Mouse (Mus musculus): ENCODE results near the gene Ctnnd2. TPM values are rescaled to one million over a fixed set of nuclear protein-coding genes. Genes with fewer than 3 reads are reported as not detected.

Ctnnd2 gene
- polyA plus RNA-seq, 1 experiment: 87.7 TPM

DNA sequence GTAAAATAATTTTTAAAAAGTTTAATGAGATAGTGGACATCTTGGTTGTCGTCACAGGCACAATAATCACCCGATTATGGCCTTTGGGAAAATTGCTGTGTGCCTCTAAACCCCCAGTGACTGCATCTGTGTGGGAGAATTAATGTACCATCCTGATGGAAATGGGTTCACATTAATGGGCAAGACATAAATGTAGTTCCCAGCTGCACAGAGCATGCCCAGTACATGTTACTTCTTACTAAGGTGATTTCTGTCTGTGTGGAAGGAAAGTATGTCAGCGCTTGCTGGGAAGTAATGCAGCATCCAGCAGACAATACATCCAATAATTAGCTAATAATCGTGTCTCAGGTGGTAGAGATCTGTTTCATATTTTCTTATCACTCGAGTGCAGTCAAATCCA lies 589.8 kb downstream of the Ctnnd2 start:
- TF ChIP-seq CTCF (IDR thresholded peaks at IDR 0.05; ENCODE audit: borderline replicate concordance, insufficient read depth, low read depth, low read length): no peak
- TF ChIP-seq POLR2A (IDR thresholded peaks at IDR 0.05; ENCODE audit: borderline replicate concordance, insufficient read depth, low read length): no peak
- 75% methylated on average over 5 of the region's 5 CpGs for WGBS
- no peak overlapping the region for H3K4me3 ChIP-seq (replicated peaks; ENCODE audit: insufficient read depth, low read depth, low read length)
- H3K27ac ChIP-seq (ENCODE audit: insufficient read depth, low read length): no peak overlapping the region
- no peaks in the 10 kb centered on the region for H3K27me3 ChIP-seq (ENCODE audit: control insufficient read depth, insufficient read depth, low read length)
- no peaks in the 10 kb centered on the region; the same call in 1 of the 2 replicates for H3K4me1 ChIP-seq (ENCODE audit: control insufficient read depth, insufficient read depth, low read length)
- no peak for DNase-seq

DNA sequence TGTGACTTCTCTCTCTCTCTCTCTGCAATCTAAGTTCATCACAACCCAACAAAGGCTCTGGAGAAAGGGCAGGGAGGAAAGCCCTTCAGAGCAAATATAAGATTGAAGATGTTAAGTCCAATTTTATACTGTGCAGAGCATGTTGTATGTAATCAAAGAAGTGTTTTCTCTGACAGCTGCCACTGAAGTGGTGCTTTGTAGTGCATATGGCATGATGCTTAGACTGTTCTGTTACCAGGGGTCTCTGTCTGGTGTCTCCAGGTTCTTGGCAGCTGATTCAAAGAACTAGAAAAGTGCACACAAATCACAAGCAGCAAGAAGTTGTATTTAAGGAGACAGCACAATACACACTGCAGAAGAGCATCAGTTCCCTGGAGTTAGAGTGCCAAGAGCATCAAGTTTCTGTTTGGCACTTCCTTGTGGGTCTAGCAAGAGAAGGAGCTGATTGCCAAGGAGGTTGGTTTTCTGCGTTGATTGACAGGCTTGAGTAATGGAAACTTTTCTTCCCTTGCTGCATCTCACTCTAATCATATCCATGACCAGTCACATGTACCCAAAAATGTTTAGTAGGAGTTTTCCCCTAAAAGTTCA lies 590.4 kb downstream of the Ctnnd2 start:
- WGBS: 46% methylated on average over 1 of the region's 1 CpGs
- Histone ChIP-seq H3K4me3 (replicated peaks; ENCODE audit: insufficient read depth, low read depth, low read length) (no peak overlapping the region), H3K27me3 (ENCODE audit: control insufficient read depth, insufficient read depth, low read length) (no peaks in the 10 kb centered on the region), H3K27ac (ENCODE audit: insufficient read depth, low read length) (no peak overlapping the region), H3K4me1 (ENCODE audit: control insufficient read depth, insufficient read depth, low read length) (no peaks in the 10 kb centered on the region; the same call in 1 of the 2 replicates)
- TF ChIP-seq POLR2A (IDR thresholded peaks at IDR 0.05; ENCODE audit: borderline replicate concordance, insufficient read depth, low read length) (no peak), CTCF (IDR thresholded peaks at IDR 0.05; ENCODE audit: borderline replicate concordance, insufficient read depth, low read depth, low read length) (no peak)
- no peak for DNase-seq

DNA sequence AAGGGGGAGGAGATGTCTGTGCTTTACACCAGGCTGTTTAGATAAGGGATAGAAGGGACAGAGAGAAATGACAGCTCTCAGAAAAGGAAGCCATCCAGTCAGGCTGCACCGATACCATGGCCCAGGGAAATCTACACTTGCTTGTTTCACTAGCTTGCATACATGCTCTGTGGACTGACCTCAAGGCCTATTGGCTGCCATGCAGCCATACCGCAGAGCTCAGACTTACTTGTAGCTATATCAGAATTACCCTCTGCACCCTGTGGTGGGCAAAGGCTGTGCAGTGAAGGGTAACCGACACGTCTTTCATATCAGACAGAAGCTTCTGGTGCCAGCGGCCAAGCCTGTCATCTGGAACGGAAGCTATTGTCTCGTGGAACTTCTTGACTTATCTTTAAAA lies 604.5 kb downstream of the Ctnnd2 start:
- Histone ChIP-seq H3K27me3 (ENCODE audit: control insufficient read depth, insufficient read depth, low read length) (no peaks in the 10 kb centered on the region), H3K4me1 (ENCODE audit: control insufficient read depth, insufficient read depth, low read length) (peaks cover 7% of the 10 kb centered on the region; the same call in 1 of the 2 replicates), H3K4me3 (replicated peaks; ENCODE audit: insufficient read depth, low read depth, low read length) (no peak overlapping the region), H3K27ac (ENCODE audit: insufficient read depth, low read length) (no peak overlapping the region)
- TF ChIP-seq CTCF (IDR thresholded peaks at IDR 0.05; ENCODE audit: borderline replicate concordance, insufficient read depth, low read depth, low read length) (no peak), POLR2A (IDR thresholded peaks at IDR 0.05; ENCODE audit: borderline replicate concordance, insufficient read depth, low read length) (no peak)
- 80% methylated on average over 7 of the region's 7 CpGs for WGBS
- no peak for DNase-seq

DNA sequence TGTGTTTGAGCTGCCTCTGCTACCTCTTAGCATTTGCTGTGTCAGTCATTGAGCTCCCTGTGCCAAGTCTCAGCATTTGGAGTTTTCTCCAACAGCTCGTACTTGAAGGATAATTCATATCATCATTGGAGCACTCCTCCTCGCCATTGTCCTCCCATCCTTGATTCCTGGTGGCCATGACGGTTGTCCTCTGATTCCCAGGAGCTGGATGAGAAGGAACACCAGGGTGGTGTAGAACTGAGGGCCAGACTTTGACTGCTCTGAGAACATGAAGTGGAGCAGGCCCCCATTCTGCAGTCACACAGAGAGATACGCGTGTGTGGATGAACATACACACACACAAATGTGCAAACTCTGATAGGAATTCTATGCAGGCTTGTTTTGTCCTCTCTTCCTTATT lies 605.4 kb downstream of the Ctnnd2 start:
- no peak for TF ChIP-seq CTCF (IDR thresholded peaks at IDR 0.05; ENCODE audit: borderline replicate concordance, insufficient read depth, low read depth, low read length)
- TF ChIP-seq POLR2A (IDR thresholded peaks at IDR 0.05; ENCODE audit: borderline replicate concordance, insufficient read depth, low read length): no peak
- Histone ChIP-seq H3K4me3 (replicated peaks; ENCODE audit: insufficient read depth, low read depth, low read length) (no peak overlapping the region), H3K4me1 (ENCODE audit: control insufficient read depth, insufficient read depth, low read length) (peaks cover 7% of the 10 kb centered on the region; the same call in 1 of the 2 replicates), H3K27ac (ENCODE audit: insufficient read depth, low read length) (no peak overlapping the region), H3K27me3 (ENCODE audit: control insufficient read depth, insufficient read depth, low read length) (no peaks in the 10 kb centered on the region)
- DNase-seq: no peak
- WGBS: 84% methylated on average over 5 of the region's 5 CpGs

- 98% methylated on average over 1 of the region's 1 CpGs for WGBS
- TF ChIP-seq CTCF (IDR thresholded peaks at IDR 0.05; ENCODE audit: borderline replicate concordance, insufficient read depth, low read depth, low read length) (no peak), POLR2A (IDR thresholded peaks at IDR 0.05; ENCODE audit: borderline replicate concordance, insufficient read depth, low read length) (no peak)
- no peak overlapping the region for H3K4me3 ChIP-seq (replicated peaks; ENCODE audit: insufficient read depth, low read depth, low read length)
- no peak for DNase-seq
- no peak overlapping the region for H3K27ac ChIP-seq (ENCODE audit: insufficient read depth, low read length)
- peaks cover 7% of the 10 kb centered on the region; the same call in 1 of the 2 replicates for H3K4me1 ChIP-seq (ENCODE audit: control insufficient read depth, insufficient read depth, low read length)
- H3K27me3 ChIP-seq (ENCODE audit: control insufficient read depth, insufficient read depth, low read length): no peaks in the 10 kb centered on the region
Observed at GRCm38 (mm10) chr15:30779903-30780302, 607.5 kb downstream of the Ctnnd2 start.

- Histone ChIP-seq H3K4me3 (replicated peaks; ENCODE audit: insufficient read depth, low read depth, low read length) (no peak overlapping the region), H3K27me3 (ENCODE audit: control insufficient read depth, insufficient read depth, low read length) (no peaks in the 10 kb centered on the region), H3K27ac (ENCODE audit: insufficient read depth, low read length) (no peak overlapping the region), H3K4me1 (ENCODE audit: control insufficient read depth, insufficient read depth, low read length) (peaks cover 7% of the 10 kb centered on the region; the same call in 1 of the 2 replicates)
- TF ChIP-seq POLR2A (IDR thresholded peaks at IDR 0.05; ENCODE audit: borderline replicate concordance, insufficient read depth, low read length) (no peak), CTCF (IDR thresholded peaks at IDR 0.05; ENCODE audit: borderline replicate concordance, insufficient read depth, low read depth, low read length) (no peak)
- no peak for DNase-seq
Observed at GRCm38 (mm10) chr15:30780977-30781376, 608.6 kb downstream of the Ctnnd2 start.

- 85% methylated on average over 5 of the region's 5 CpGs for WGBS
- Histone ChIP-seq H3K27ac (ENCODE audit: insufficient read depth, low read length) (no peak overlapping the region), H3K4me3 (replicated peaks; ENCODE audit: insufficient read depth, low read depth, low read length) (no peak overlapping the region), H3K4me1 (ENCODE audit: control insufficient read depth, insufficient read depth, low read length) (no peaks in the 10 kb centered on the region), H3K27me3 (ENCODE audit: control insufficient read depth, insufficient read depth, low read length) (no peaks in the 10 kb centered on the region)
- TF ChIP-seq CTCF (IDR thresholded peaks at IDR 0.05; ENCODE audit: borderline replicate concordance, insufficient read depth, low read depth, low read length) (no peak), POLR2A (IDR thresholded peaks at IDR 0.05; ENCODE audit: borderline replicate concordance, insufficient read depth, low read length) (no peak)
- no peak for DNase-seq
Observed at GRCm38 (mm10) chr15:30785706-30786320, 613.4 kb downstream of the Ctnnd2 start.

GRCm38 (mm10) chr15:30793260-30793659 lies 620.9 kb downstream of the Ctnnd2 start:
- no peak for TF ChIP-seq CTCF (IDR thresholded peaks at IDR 0.05; ENCODE audit: borderline replicate concordance, insufficient read depth, low read depth, low read length)
- no peak for TF ChIP-seq POLR2A (IDR thresholded peaks at IDR 0.05; ENCODE audit: borderline replicate concordance, insufficient read depth, low read length)
- WGBS: 32% methylated on average over 3 of the region's 3 CpGs
- DNase-seq: peak; percentile 28 to 49
- H3K4me1 ChIP-seq (ENCODE audit: control insufficient read depth, insufficient read depth, low read length): peaks cover 14% of the 10 kb centered on the region
- H3K4me3 ChIP-seq (replicated peaks; ENCODE audit: insufficient read depth, low read depth, low read length): no peak overlapping the region
- H3K27me3 ChIP-seq (ENCODE audit: control insufficient read depth, insufficient read depth, low read length): no peaks in the 10 kb centered on the region
- no peak overlapping the region for H3K27ac ChIP-seq (ENCODE audit: insufficient read depth, low read length)

All from cerebellum, adult 2 months (tissue).